Mouse (Mus musculus): Measurements from ENCODE around the gene Slc7a11.

GRCm38 (mm10) chr3:50462223-50462622 lies 18.8 kb upstream of the Slc7a11 start:
- TF ChIP-seq CTCF (IDR thresholded peaks at IDR 0.05; ENCODE audit: control insufficient read depth, insufficient read depth, insufficient replicate concordance, low read depth, low read length), result no peak
- no peak for TF ChIP-seq POLR2A (IDR thresholded peaks at IDR 0.05; ENCODE audit: control insufficient read depth, low read depth, low read length)

Data from testis, adult 2 months (tissue).